Mouse (Mus musculus) WW6 (cell line): ENCODE measurements around the gene Nup107.
"Not testable (repeated sequence)": the region's sequence is repeated elsewhere in the genome, so short reads cannot be mapped to it uniquely, and the experiment has no call there.

Experiments used
- DNase-seq: peaks from one replicate; pipeline ENCODE4 v3.0.0-alpha.2; 2013; ENCODE audit warnings: low read depth, low spot score

Gene Nup107

GRCm38 (mm10) chr10:117724136-117724718, 68.3 kb downstream of the Nup107 start:
- no peak for DNase-seq

- no peak for DNase-seq
Observed at GRCm38 (mm10) chr10:117718161-117719119, 74.1 kb downstream of the Nup107 start.

GRCm38 (mm10) chr10:117717583-117717982, 74.9 kb downstream of the Nup107 start:
- DNase-seq = no peak

- DNase-seq = no peak
Observed at GRCm38 (mm10) chr10:117716686-117717085, 75.8 kb downstream of the Nup107 start.

- DNase-seq = not testable (repeated sequence)
Observed at GRCm38 (mm10) chr10:117715654-117716053, 76.9 kb downstream of the Nup107 start.

GRCm38 (mm10) chr10:117714928-117715500, 77.5 kb downstream of the Nup107 start:
- DNase-seq = no peak

GRCm38 (mm10) chr10:117714048-117714545, 78.4 kb downstream of the Nup107 start:
- DNase-seq = no peak

GRCm38 (mm10) chr10:117713466-117713865, 79.0 kb downstream of the Nup107 start:
- no peak for DNase-seq

- DNase-seq = no peak
Observed at GRCm38 (mm10) chr10:117712871-117713270, 79.6 kb downstream of the Nup107 start.

- no peak for DNase-seq
Observed at GRCm38 (mm10) chr10:117712191-117712754, 80.2 kb downstream of the Nup107 start.

GRCm38 (mm10) chr10:117711408-117711807, 81.1 kb downstream of the Nup107 start:
- DNase-seq = no peak

GRCm38 (mm10) chr10:117710604-117711141, 81.8 kb downstream of the Nup107 start, which contains the start of gene Mdm2:
Gene Mdm2 (minus strand): TSS chr10:117710758.
- peak; percentile 67 for DNase-seq

GRCm38 (mm10) chr10:117709930-117710603, 82.4 kb downstream of the Nup107 start:
- peak; percentile 49 for DNase-seq

GRCm38 (mm10) chr10:117709326-117709830, 83.1 kb downstream of the Nup107 start:
- no peak for DNase-seq

GRCm38 (mm10) chr10:117708856-117709255, 83.6 kb downstream of the Nup107 start:
- DNase-seq = no peak

GRCm38 (mm10) chr10:117708376-117708775, 84.1 kb downstream of the Nup107 start:
- no peak for DNase-seq

- DNase-seq = no peak
Observed at GRCm38 (mm10) chr10:117707114-117707838, 85.2 kb downstream of the Nup107 start.

- DNase-seq = no peak
Observed at GRCm38 (mm10) chr10:117706440-117706839, 86.1 kb downstream of the Nup107 start.

GRCm38 (mm10) chr10:117705806-117706205, 86.7 kb downstream of the Nup107 start:
- DNase-seq = no peak

- no peak for DNase-seq
Observed at GRCm38 (mm10) chr10:117704964-117705335, 87.6 kb downstream of the Nup107 start.
